Mouse (Mus musculus) adrenal gland, adult 2 months (tissue): ENCODE data around the gene Pgrmc1. TPM values are rescaled to one million over a fixed set of nuclear protein-coding genes. Genes with fewer than 3 reads are reported as not detected.

Source experiments
- DNase-seq: peaks from one replicate; pipeline ENCODE4 v3.0.0; 2021
- polyA plus RNA-seq: library from polyadenylated mRNA; depleted of rRNA; stranded (reverse); fragments of >200 nt; gene quantifications from 2 replicates; pipeline ENCODE4 v1.2.3, GENCODE M21; 2012; rRNA removed
- total RNA-seq, 2 experiments: library from RNA; stranded (reverse); gene quantifications; 2 replicates each; pipeline ENCODE4 v1.2.3; 2021

Pgrmc1 gene
- total and polyA plus RNA-seq, 3 experiments: 455 to 540 (median 456) TPM

- DNase-seq: no peak
These were observed 4.9 kb downstream of the Pgrmc1 start for GRCm38 (mm10) chrX:36602926-36603325.

GRCm38 (mm10) chrX:36604040-36604439 is 6.0 kb downstream of the Pgrmc1 start:
- no peak for DNase-seq

- no peak for DNase-seq
These were observed 11.1 kb downstream of the Pgrmc1 start for GRCm38 (mm10) chrX:36609117-36609516.

GRCm38 (mm10) chrX:36628102-36628501 is 30.1 kb downstream of the Pgrmc1 start:
- no peak for DNase-seq

GRCm38 (mm10) chrX:36630771-36631170 is 32.8 kb downstream of the Pgrmc1 start:
- no peak for DNase-seq

- DNase-seq: no peak
These were observed 42.0 kb downstream of the Pgrmc1 start for GRCm38 (mm10) chrX:36640046-36640445.

GRCm38 (mm10) chrX:36644657-36645551 is 46.9 kb downstream of the Pgrmc1 start, which contains the start of gene Akap17b:
Gene Akap17b (minus strand): TSS chrX:36645395.
- peak; percentile 92 for DNase-seq

Other genes starting within 250 kb of the Pgrmc1 start
- not detected for gene Gm6268, start 196.9 kb upstream of the Pgrmc1 start, total RNA-seq
- gene Gm6268, start 196.9 kb upstream of the Pgrmc1 start, polyA plus RNA-seq: not detected in 2 replicates
- under 1 TPM in 1 of 2 experiments, not detected in 1; 0.75 TPM for gene Gm14569, start 106.4 kb upstream of the Pgrmc1 start, total RNA-seq
- not detected in 2 replicates for gene Gm14569, start 106.4 kb upstream of the Pgrmc1 start, polyA plus RNA-seq
- 1 to 10 TPM; 4.9 to 5.8 TPM for gene Akap17b, start 47.2 kb downstream of the Pgrmc1 start, total RNA-seq
- 0.76 and 0.92 TPM in 2 replicates for gene Akap17b, start 47.2 kb downstream of the Pgrmc1 start, polyA plus RNA-seq
- gene Slc25a43, start 145.5 kb downstream of the Pgrmc1 start, total RNA-seq: 1 to 10 TPM; 1.0 to 1.1 TPM
- 2.8 and 3.4 TPM in 2 replicates for gene Slc25a43, start 145.5 kb downstream of the Pgrmc1 start, polyA plus RNA-seq
- 100 to 1,000 TPM; 382 to 504 TPM for gene Slc25a5, start 197.4 kb downstream of the Pgrmc1 start, total RNA-seq
- gene Slc25a5, start 197.4 kb downstream of the Pgrmc1 start, polyA plus RNA-seq: 261 and 313 TPM in 2 replicates